Mouse (Mus musculus): ENCODE data around the gene Esrrg.

- no peak for TF ChIP-seq CTCF (IDR thresholded peaks at IDR 0.05; ENCODE audit: borderline replicate concordance, insufficient read depth, low read depth, low read length)
- TF ChIP-seq POLR2A (IDR thresholded peaks at IDR 0.05; ENCODE audit: borderline replicate concordance, insufficient read depth, low read length) = no peak
These were observed 302.1 kb downstream of the Esrrg start for GRCm38 (mm10) chr1:187910718-187911117.

Data from cerebellum, adult 2 months (tissue).